Mouse (Mus musculus) small intestine, adult 2 months (tissue): Measurements from ENCODE around the gene Racgap1.

Experiments
- CTCF ChIP-seq: fragments of 200-500 bp; IDR thresholded peaks from 2 replicates; pipeline ENCODE4 v1.5.1; 2012; ENCODE audit warnings: low read depth, mild to moderate bottlenecking, control low read depth, inconsistent platforms, low read length, moderate library complexity, mixed read lengths; ENCODE audit not compliant: insufficient replicate concordance, insufficient read length; ENCODE audit errors: extremely low read depth
- POLR2A ChIP-seq: fragments of 200-500 bp; IDR thresholded peaks from 2 replicates; pipeline ENCODE4 v1.6.1; 2012; ENCODE audit warnings: low read depth, mild to moderate bottlenecking, control low read depth, inconsistent platforms, low read length, moderate library complexity

DNA sequence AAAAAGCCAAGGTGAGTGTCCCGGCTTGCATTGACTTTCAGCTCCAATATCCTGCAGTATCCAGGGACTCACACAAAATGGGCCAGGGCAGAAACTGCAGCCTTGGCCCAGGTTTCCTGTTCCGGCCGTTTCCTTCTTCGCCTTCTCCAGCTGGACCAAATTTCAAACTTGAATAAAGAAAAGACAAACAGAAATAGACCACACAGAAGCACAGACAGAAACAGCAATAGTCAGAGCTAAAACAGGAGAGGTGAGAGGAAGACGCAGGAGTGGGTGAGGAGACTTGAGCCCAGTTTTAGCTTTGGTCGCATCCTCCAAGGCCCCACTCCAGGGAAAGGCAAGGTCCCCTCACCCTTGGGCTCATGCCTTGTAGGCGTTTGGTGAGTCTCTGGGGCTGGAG lies 48.2 kb downstream of the Racgap1 start:
- TF ChIP-seq CTCF (no peak), POLR2A (no peak)
